Mouse (Mus musculus) heart, embryonic 14.5 days (tissue): ENCODE data around the gene Mdga2. TPM values are rescaled to one million over a fixed set of nuclear protein-coding genes. Genes with fewer than 3 reads are reported as not detected.

Experiments
- ATAC-seq: fragments of 200-750 bp; cut with Nextera tagmentation; 2 replicates; pipeline ENCODE4 v1.8.0; 2017; ENCODE audit warnings: low read depth, moderate TSS enrichment; ENCODE audit not compliant: insufficient number of reproducible peaks, insufficient read depth, low FRiP score
- H3K27ac ChIP-seq, 2 experiments: fragments of 200-500 bp in 1 of 2; fragments of 300-500 bp in 1 of 2; sonication (generic) in 1 of 2; replicated peaks in 1 of 2; 2 replicates each; pipeline ENCODE4 v1.5.1; 2012 to 2014; ENCODE audit warnings: low read depth in 2 of 2, low read length in 2 of 2, control low read depth in 1 of 2, mild to moderate bottlenecking in 1 of 2, mixed read lengths in 1 of 2; ENCODE audit not compliant: control insufficient read depth in 1 of 2, insufficient read depth in 1 of 2
- H3K27me3 ChIP-seq: fragments of 300-500 bp; sonication (generic); 2 replicates; pipeline ENCODE4 v1.6.1; 2014; ENCODE audit warnings: mild to moderate bottlenecking, low read length, control low read depth; ENCODE audit not compliant: control insufficient read depth, insufficient read depth
- H3K36me3 ChIP-seq: fragments of 300-500 bp; sonication (generic); 2 replicates; pipeline ENCODE4 v1.6.1; 2014; ENCODE audit warnings: mild to moderate bottlenecking, control low read depth, low read length, mixed read lengths; ENCODE audit not compliant: control insufficient read depth, insufficient read depth
- H3K4me1 ChIP-seq, 2 experiments: fragments of 200-500 bp in 1 of 2; fragments of 300-500 bp in 1 of 2; sonication (generic) in 1 of 2; 2 replicates each; pipeline ENCODE4 v1.6.1; 2012 to 2014; ENCODE audit warnings: low read length in 2 of 2, control low read depth in 1 of 2, mixed read lengths in 1 of 2; ENCODE audit not compliant: control insufficient read depth in 2 of 2, insufficient read depth in 2 of 2
- H3K4me2 ChIP-seq: fragments of 300-500 bp; sonication (generic); 2 replicates; pipeline ENCODE4 v1.6.1; 2014; ENCODE audit warnings: mild to moderate bottlenecking, low read length
- H3K4me3 ChIP-seq, 2 experiments: fragments of 200-500 bp in 1 of 2; fragments of 300-500 bp in 1 of 2; sonication (generic) in 1 of 2; 2 replicates each; pipeline ENCODE4 v1.5.1; 2012 to 2014; ENCODE audit warnings: low read length in 2 of 2, mild to moderate bottlenecking in 2 of 2, control low read depth in 1 of 2, low read depth in 1 of 2, moderate library complexity in 1 of 2; ENCODE audit not compliant: control insufficient read depth in 1 of 2, insufficient read depth in 1 of 2
- H3K9ac ChIP-seq: fragments of 300-500 bp; sonication (generic); 2 replicates; pipeline ENCODE4 v1.6.1; 2014; ENCODE audit warnings: mild to moderate bottlenecking, low read length
- H3K9me3 ChIP-seq: fragments of 300-500 bp; sonication (generic); 2 replicates; pipeline ENCODE4 v1.6.1; 2016; ENCODE audit warnings: low read length, control low read depth; ENCODE audit not compliant: control insufficient read depth
- WGBS: fragments of 180-500 bp; shearing (Covaris S2); extraction: QIAGEN DNeasy Blood & Tissue Kit; methylation state at CpG from one replicate; pipeline ENCODE4 v1.1.7; 2014; 5-methylcytosine and 5-hydroxymethylcytosine counted together
- polyA plus RNA-seq: library from polyadenylated mRNA; unstranded; fragments of >200 nt; fragmentation: Nextera tagmentation; extraction: Ambion mirVana; gene quantifications from 2 replicates; pipeline ENCODE4 v1.2.1, GENCODE M21; 2014

The Mdga2 gene
- polyA plus RNA-seq, 1 experiment from 2014 or later: 0.34 TPM

DNA sequence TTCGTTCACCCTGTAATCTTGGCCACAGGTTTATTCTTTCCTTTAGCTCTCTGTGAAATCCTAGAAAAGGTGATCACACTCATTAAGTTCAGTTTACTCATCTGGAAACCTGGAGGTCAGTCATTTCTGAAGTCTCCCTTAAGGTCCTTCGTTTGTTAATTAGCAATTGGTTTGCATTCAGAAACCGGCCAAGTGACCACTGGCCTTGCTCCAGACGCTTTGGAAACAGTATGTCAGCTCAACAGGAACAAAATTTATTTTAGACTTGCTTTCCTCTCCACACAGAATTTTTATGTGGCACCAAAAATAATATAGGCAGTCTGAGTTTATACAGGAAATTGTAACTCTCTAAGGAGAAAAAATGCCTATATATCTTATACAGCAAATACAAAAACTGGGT, 323.0 kb downstream of the Mdga2 start:
- WGBS: 81% methylated on average over 4 of the region's 4 CpGs

DNA sequence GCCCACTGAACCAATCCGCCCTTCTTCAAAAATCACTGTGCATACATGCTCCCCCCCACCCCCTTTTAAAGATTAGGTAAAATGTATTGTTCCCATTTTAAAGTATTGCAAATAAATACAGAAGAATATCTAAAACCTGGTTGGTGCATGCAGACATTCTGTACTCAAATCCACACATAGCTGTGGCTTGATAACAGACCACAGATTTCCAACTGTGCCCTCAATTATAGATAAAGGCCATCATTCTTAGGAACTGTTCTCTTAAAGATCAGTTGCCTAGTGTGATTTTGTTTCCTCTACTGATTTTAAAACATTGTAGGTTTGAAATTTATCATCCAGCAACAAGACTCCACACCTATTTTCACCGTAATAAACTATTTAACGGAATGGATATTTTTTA, 325.6 kb downstream of the Mdga2 start:
- Histone ChIP-seq H3K9me3 (no peaks in the 10 kb centered on the region), H3K4me1 (no peaks in the 10 kb centered on the region), H3K9ac (no peak overlapping the region), H3K4me3 (no peak overlapping the region), H3K27ac (no peak overlapping the region), H3K27me3 (no peaks in the 10 kb centered on the region), H3K36me3 (no peaks in the 10 kb centered on the region), H3K4me2 (no peak overlapping the region)
- no peak for ATAC-seq
- WGBS: 91% methylated on average over 3 of the region's 3 CpGs

More for the DNA sequence above, 323.0 kb downstream of the Mdga2 start:
- Histone ChIP-seq H3K4me3 (no peak overlapping the region), H3K36me3 (no peaks in the 10 kb centered on the region), H3K27me3 (no peaks in the 10 kb centered on the region), H3K4me2 (no peak overlapping the region), H3K9me3 (no peaks in the 10 kb centered on the region), H3K9ac (no peak overlapping the region), H3K4me1 (no peaks in the 10 kb centered on the region), H3K27ac (no peak overlapping the region)
- no peak for ATAC-seq

DNA sequence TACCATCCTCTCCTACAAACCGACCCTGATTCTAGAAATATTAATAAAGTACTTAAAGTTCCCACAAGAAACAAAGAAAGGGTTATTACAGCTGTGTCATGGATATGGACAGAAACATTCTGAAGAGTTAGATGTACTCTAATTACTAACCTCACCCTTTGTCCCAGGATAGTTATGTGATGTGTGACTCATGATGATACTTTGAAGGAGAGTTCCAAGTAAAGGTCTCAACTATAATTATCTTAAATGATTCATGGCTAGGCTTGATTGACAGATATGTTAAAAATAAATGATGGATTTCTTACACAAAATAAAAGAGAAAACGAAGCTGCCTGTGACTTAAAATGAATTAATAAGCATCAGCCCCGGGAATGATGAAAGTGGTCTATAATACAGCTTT, 332.1 kb downstream of the Mdga2 start:
- 64% methylated on average over 3 of the region's 3 CpGs for WGBS
- no peak overlapping the region for H3K4me2 ChIP-seq
- ATAC-seq: no peak
- H3K27ac ChIP-seq: no peak overlapping the region
- H3K4me1 ChIP-seq: no peaks in the 10 kb centered on the region
- no peaks in the 10 kb centered on the region for H3K27me3 ChIP-seq
- no peak overlapping the region for H3K9ac ChIP-seq
- H3K4me3 ChIP-seq: no peak overlapping the region
- H3K9me3 ChIP-seq: no peaks in the 10 kb centered on the region
- no peaks in the 10 kb centered on the region for H3K36me3 ChIP-seq

DNA sequence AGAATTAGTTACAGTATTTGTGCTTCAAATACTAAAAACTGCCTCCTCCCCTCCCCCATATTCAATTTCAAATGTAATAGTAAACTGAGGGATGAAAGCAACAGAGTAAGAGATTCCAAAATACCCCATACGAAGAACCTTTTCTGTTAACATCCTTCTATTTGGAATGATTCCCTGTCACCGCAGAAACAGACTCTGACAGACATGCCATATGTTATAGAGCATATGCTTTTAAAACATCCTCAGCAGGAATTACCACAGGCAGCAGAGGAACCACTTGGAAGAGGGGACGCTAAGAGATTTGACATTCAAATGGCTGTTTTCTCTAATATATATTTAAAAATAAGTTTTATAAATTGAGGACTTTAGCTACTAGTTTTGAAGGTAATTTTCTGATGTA, 333.1 kb downstream of the Mdga2 start:
- Histone ChIP-seq H3K27me3 (no peaks in the 10 kb centered on the region), H3K4me3 (no peak overlapping the region), H3K36me3 (no peaks in the 10 kb centered on the region), H3K4me2 (no peak overlapping the region), H3K27ac (no peak overlapping the region), H3K4me1 (no peaks in the 10 kb centered on the region), H3K9ac (no peak overlapping the region), H3K9me3 (no peaks in the 10 kb centered on the region)
- no peak for ATAC-seq
- 81% methylated on average over 3 of the region's 3 CpGs for WGBS

DNA sequence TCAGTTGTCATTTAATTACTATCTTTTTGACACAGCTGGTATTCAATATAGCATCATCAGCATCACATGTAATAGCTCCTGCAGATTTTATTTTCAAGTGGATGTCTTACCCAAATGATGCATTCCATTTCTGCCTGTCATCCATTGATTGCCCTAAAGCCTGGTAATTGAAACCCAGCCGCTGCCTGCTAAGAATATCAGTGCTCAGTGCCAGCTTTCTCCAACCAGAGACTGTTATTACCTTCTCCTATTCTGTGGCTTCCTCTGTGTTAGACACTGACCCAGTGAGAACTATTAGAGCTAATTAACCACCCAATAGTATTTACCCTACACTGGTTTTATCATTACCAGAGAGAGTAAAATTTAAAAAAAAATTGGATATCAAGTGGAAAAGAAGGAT, 333.7 kb downstream of the Mdga2 start:
- H3K36me3 ChIP-seq: no peaks in the 10 kb centered on the region
- no peak overlapping the region for H3K4me2 ChIP-seq
- no peak overlapping the region for H3K4me3 ChIP-seq
- no peak overlapping the region for H3K27ac ChIP-seq
- no peak overlapping the region for H3K9ac ChIP-seq
- ATAC-seq: no peak
- no peaks in the 10 kb centered on the region for H3K27me3 ChIP-seq
- H3K9me3 ChIP-seq: no peaks in the 10 kb centered on the region
- WGBS: 76% methylated on average over 1 of the region's 1 CpGs
- no peaks in the 10 kb centered on the region for H3K4me1 ChIP-seq

DNA sequence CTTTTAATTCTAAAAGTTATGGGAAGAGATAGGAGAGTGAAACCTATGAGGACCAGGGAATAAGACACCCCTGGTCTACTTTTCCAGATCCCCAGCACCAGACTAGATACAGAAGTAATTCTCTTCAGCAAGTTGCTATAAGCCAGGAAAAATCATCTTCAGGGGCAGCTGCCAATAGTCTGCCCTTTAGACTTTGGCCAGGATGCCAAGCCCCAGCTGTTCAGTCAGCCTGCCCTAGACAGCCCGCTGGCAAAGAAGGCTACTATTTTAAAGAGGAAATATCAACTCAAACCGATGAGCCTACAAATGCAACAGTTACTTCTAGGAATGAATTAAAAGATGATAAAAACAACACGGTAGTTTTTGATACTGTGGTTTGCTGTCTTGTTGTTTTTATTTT, 356.1 kb downstream of the Mdga2 start:
- no peak overlapping the region for H3K4me3 ChIP-seq
- H3K27me3 ChIP-seq: no peaks in the 10 kb centered on the region
- no peak for ATAC-seq
- no peaks in the 10 kb centered on the region for H3K36me3 ChIP-seq
- WGBS: 75% methylated on average over 3 of the region's 3 CpGs
- no peaks in the 10 kb centered on the region for H3K4me1 ChIP-seq
- no peaks in the 10 kb centered on the region for H3K9me3 ChIP-seq
- H3K27ac ChIP-seq: no peak overlapping the region
- H3K4me2 ChIP-seq: no peak overlapping the region
- no peak overlapping the region for H3K9ac ChIP-seq

DNA sequence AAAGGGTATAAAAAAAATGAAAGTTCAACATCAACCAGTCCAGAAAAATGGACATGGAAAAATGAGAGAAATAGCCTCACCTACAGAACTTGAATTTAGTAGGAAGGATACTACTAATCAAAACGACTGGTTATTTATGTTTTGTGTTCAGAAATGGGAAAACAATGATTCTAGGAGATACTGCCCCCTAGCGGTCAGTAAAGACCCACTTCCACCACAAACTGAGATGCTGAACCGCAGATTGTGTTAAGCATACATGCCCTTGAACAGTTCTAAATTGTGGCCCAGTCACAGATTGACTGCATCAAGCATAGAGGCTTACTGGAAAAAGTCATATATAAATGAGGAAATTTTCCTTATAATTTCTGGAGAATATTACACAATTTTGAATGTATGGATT, 369.2 kb downstream of the Mdga2 start:
- no peak overlapping the region for H3K27ac ChIP-seq
- H3K36me3 ChIP-seq: no peaks in the 10 kb centered on the region
- H3K9me3 ChIP-seq: no peaks in the 10 kb centered on the region
- no peak overlapping the region for H3K4me2 ChIP-seq
- no peaks in the 10 kb centered on the region for H3K27me3 ChIP-seq
- 18% methylated on average over 3 of the region's 3 CpGs for WGBS
- H3K4me1 ChIP-seq: no peaks in the 10 kb centered on the region
- H3K4me3 ChIP-seq: no peak overlapping the region
- no peak for ATAC-seq
- no peak overlapping the region for H3K9ac ChIP-seq

DNA sequence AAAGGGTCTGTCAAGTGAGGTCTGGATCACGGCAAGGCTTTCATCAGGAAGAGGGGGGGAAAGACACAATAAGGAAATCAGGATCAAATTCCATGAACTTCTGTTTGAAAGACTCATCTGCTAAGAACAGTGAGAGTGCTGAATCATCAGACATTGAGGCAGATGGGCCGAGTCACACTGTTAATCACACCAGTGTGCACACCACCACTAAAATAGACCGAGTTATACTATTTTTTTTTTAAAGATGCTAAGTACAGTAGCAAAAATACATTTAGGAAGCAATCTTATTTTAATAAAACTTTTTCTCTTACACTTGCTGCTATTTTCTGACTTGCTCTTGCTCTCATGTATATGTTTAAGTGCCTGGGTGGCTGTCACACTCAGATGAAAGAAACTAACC, 382.0 kb downstream of the Mdga2 start:
- no peak overlapping the region for H3K27ac ChIP-seq
- H3K27me3 ChIP-seq: no peaks in the 10 kb centered on the region
- H3K4me2 ChIP-seq: no peak overlapping the region
- H3K4me3 ChIP-seq: no peak overlapping the region
- WGBS: 50% methylated on average over 3 of the region's 3 CpGs
- H3K4me1 ChIP-seq: no peaks in the 10 kb centered on the region
- H3K36me3 ChIP-seq: no peaks in the 10 kb centered on the region
- no peaks in the 10 kb centered on the region for H3K9me3 ChIP-seq
- no peak overlapping the region for H3K9ac ChIP-seq
- ATAC-seq: no peak
